Mouse (Mus musculus): ENCODE measurements around the gene Gm11549.

Gene Gm11549

DNA sequence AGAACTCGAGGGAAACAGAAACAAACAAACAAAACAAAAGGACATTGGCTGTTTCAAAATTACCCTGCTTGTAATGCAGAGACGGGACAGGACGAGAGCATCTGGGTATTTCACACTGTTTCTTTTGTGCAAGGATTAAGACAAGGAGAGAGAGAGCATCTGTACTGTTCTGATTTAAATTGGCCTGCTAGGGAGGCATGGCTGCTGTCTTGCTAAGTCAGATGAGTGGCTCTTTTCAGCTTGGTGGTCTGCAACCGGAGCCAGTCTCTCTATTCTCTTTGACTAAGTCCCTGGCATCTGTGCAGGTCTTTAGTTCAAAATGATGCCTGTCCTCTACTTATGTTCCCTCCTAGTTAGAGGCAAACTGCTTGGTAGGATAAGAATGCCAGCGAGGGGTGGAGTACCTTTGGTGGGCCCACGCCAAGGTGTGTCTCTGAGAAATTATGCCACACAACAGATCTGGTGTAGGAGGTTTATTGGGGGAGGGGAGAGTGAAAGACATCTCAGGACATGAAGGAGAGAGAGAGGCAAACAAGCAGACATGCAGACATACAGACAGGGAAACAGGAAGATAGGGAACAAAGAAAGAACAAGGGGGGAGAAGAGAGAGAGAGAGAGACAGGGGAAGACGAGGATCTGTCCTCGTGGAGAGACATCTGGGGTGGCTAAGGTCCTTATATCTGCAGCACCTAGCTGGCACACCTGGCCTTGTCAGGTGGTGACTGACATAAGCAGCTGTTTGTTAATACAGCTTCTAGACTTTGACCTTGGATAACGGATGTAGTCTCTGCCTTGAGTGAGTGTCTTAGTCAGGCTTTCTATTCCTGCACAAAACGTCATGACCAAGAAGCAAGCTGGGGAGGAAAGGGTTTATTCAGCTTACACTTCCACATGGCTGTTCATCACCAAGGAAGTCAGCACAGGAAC, 15.5 kb downstream of the Gm11549 start:
- DNase-seq: no peak

DNA sequence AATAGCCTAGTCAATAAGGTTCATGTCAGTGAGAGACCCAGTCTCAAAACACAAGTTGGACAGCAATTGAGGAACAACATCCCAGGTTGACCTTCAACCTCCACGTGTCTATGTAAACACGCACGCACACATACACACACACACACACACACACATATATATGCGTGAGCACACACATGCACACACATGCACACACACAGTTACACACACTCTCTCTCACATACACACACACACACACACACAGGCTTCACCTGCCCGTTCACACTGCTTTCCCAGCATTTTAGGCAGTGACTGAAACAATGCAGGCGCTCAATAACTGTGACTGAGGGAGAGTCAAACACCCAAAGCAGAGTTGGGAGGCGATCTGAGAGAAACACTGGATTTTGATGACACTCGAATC, 16.3 kb downstream of the Gm11549 start:
- no peak for DNase-seq

DNA sequence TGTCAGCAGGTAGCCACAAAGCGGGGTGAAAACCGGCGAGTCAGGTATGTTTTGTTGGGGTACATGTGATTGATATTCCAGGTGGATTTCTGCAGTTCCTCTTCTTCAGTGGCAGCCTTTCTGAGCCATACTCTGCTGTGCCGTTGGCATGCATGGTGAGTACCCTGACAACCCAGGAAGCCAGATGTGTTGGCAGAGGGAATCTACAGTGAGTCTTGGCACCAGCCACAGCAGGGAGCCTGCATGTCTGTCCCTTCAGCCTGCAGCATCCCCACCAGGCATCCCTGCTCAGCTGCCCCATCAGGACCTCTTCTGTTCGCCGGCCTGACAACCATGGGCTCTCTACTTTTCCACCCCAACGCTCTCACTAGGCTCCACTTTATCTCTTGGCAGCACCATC, 20.1 kb downstream of the Gm11549 start:
- no peak for DNase-seq

DNA sequence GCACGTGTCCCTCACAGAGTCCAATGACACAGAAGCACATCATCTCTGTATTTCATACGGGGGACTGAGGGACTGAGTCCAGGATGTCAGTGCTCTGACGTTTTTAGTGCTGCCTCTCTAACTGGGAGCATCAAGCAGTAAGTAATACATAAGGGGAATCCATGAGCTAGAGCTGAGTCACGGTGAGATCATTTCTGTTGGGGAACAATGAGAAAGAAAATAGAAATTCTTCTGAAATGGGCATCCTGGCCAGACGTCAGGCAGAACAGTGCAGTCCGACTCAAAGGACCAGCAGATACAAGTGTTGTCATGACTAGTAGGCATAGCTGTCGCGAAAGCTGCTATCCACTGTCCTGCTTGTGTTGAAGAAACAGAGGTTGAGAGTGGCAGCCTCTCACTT, 20.6 kb downstream of the Gm11549 start:
- DNase-seq: no peak

DNA sequence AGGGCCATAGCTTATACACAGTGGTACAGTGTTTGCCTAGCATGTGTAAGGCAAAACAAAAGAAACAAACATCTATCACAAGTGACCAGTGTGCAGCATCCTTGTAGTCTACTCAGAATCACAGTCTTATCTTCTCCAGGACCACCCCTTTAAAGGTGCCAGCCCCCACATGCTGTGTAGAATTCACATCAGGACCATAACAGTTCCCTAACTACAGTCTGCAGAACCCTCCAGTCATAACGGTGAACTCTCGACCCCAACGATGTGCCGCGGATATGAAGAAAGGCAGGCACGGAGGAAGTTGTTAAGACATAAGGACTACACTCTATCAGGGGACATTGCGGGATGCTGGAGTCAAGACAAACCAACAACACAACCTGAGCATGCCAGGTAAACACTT, 22.2 kb downstream of the Gm11549 start:
- no peak for DNase-seq

DNA sequence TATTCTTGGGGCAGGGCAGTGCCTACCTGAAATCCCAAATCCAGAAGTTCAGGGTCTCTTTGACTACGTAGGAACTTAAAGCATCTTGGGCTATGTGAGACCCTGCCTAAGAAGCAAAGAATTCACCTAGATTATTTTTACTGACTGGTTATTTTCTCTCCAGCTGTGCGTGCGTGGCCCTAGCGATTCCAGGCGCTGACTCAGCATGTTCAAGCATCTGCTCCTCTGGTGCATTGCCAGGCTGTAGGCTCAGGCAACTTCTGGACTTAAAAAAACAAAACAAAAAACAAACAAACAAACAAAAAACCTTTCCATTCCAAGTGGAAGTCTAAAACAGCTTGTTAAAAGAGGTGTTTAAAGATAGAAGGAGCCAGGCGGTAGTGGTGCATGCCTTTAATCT, 23.4 kb downstream of the Gm11549 start:
- no peak for DNase-seq

DNA sequence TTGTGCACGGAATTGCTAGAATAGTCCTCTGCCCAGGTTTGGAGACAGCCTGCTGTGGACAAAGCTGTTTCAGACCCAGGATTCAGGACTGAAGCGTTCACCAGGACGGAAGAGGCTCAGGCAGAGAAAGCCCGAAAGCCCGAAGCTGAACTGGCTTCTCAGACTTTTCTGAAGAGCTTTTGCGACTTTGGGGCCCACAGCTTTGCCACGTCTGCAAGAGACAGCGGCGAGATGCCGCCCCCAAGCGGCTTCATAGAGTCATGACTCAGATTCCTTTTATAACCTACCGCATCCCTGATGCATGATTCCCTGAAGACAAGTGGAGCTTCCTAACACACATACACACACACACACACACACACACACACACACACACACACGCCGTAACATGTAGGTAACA, 24.9 kb downstream of the Gm11549 start:
- peak; percentile 77 for DNase-seq

DNA sequence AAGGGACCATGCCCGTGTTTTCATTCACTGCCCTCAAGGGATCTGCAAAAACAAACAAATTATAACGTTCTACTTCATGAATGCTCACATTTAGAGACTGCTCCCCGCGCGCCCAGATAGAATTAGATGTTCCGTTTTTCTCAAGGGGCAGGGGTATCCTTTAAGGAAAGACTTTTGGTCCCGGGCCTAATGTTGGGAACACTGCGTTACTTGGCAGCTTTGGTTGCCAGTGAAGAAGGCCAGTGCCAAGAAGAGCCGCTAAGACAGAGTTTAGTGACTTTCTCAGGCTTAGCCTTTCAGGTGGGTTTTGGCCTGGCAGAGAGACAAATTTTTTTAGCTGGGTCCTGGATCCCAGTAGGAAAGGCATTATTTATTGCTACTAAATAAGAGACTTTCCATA, 25.3 kb downstream of the Gm11549 start:
- no peak for DNase-seq

DNA sequence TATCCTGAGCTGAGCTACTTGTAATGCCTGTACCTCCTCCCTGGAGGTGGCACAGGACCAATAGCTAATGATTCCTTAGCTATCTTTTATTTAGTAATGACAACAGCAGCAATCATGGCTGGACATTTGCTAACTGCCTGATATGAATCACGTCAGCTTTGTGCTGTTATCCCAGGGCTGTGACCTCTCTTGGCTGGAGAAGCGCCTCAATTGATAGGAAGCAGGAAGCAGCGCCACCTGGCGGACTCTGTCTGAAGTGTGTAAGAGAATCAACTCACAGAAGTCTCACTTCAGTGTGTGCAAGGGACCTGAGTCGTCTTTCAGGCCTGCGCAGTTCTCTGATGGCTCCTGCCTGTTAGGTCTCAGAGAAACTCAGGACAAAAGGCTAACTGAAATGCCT, 26.2 kb downstream of the Gm11549 start:
- peak; percentile 96 for DNase-seq

DNA sequence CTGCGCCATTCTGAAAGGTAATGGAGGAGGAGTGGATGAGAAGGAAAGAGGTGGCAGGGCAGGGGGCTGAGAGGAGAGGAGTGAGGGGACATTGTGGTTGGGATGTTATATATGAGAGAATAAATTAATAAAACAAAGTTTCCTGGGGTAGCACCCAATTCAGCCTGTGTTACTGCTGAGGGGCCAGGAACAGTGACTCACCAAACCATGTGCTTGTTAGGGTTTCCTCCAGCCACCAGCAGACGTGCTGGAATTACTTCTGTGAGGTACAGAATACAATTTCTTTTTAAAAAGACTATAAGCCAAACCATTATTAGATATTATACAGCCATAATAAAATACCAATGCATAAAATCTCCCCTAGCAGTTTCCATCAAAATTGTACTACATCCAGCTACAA, 27.0 kb downstream of the Gm11549 start:
- DNase-seq: no peak

DNA sequence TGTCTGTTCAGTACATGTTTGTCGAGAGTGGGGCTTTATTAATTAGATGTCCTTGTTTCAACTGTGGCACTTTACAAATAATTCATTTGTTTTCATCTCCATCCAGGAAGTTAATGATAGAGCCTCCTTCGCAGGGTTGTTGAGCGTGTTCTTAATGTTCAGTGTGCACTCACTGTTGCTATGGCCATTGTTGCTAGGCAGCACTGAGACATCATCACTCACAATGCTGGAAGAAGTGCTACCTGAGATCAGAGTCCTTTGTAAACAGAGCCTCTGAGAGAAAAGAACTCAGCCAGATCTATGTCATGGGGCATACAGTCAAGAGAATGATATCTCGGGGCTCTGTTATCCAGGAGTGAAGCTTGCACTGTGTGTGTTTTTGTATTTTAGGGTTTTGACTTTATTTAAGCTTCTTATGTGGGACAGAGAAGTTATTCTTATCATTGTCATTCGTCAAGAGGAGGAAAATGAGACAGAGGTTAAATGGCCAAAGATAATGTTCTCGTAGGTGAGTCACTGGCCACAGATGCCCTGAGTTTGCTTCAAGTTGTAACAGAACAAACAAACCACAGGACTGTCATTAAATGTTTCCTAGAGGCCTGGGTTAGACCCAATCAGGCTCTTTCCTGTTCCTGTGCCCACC, 27.9 kb downstream of the Gm11549 start:
- DNase-seq: peak; percentile 54

DNA sequence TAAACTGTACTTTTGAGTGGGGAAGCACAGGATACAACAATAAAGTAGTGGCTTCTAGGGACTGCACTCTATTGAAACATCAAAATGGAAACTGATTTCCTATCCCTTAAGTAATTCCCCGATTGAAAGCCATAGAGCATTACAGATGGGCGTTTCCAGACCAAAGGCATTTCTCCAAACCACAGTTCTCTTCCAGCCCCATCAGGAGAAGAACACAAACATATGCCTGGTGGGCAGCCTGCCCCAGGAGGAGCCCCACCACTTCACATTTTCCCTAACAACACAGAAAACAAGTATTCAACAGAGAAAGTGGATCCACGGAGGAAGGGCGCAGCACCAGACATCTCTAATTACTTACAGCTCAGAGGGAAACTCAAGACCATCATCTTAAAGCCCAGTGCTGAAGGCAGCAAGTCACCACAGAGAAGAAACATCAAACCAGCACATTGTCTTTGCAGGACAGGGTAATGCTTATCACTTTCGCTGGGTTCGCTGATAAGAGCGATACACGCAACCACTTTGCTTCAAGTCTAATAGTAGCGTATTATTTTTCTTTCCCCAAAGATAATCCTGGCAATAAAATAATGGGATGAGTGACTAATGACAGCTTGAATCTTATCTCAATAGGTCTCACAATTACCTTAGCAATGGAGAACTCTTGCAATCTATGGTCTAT, 28.8 kb downstream of the Gm11549 start:
- no peak for DNase-seq

DNA sequence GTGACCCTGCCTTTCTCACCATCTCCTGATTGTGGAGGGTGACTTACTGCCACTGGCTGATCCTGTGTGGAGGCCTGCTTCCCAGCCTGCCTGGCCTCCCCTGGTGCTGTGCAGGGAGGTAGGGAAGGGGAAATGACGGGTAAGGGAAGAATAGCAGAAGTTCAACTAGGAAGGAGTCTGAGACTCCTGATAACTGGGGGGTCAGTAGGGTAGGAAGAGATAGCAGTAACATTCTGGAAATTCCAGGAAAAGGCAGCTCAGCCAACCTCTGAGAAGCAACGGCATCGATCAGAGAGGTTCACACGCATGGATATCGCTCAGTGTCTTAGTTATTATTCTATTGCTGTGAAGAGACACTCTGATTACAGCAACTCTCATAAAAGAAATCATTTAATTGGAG, 30.1 kb downstream of the Gm11549 start:
- no peak for DNase-seq

DNA sequence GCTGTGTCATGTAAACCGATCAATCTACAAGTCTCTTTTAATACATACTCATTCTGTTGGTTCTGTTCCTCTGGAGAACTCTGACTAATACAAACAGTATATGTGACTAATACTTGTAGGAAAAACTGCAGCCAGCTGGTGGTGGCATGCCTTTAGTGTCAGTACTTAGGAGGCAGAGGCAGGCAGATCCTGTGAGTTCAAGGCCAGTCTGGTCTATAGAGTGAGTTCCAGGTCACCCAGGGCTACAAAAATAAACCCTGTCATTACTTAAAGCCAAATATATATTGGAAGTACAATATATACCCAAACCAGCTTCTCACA, 32.1 kb downstream of the Gm11549 start:
- no peak for DNase-seq

DNA sequence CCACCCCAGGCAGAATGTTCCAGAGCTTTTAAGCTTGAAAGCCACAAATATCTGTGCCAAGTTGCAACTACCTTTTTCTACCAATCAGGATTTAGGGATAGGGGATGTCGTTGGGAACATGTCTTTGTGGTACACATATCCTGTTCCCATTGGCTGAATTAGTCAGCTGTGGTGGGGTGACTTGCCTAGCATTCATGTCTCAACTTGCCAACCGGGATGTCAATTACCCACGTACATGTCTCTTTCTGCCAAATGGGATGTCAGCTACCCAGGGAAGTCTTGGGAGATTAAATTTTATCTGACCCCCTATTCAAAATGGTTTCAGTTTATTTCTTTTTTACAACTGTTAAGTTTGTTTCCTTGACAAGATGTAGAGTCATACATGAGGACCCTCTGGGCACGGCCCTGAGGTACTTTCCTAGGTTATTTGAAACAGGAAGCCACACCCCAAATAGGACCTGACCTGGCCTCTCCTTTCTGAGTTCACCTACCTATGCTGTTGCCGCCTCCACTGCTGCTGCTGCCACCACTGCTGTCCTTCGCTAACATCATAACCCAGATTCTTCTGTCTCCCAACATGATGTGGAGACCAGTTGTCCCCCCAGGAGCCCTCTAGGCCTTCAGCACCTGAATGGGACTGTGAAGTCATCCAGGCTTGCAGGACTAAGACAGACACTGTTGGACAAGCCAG, 32.6 kb downstream of the Gm11549 start:
- DNase-seq: no peak

DNA sequence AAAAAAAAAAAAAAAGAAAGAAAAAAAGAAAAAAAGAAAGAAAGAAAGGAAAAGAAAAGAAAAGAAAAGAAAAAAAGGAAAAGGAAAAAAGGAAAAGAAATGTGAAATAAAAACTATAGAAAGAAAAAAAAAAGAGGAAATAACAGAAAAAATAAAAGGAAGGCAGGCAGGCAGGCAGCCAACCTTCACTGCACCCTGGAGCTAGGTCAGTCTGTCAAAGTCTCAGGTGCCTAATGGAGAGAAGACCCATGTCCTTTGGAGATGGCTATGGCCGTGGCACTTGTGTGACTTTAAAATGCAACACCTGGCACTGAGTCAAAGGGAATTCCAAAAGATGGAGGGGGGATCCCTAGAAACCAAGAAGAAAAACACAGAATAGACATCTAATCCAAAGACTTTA, 33.2 kb downstream of the Gm11549 start:
- DNase-seq: no peak

DNA sequence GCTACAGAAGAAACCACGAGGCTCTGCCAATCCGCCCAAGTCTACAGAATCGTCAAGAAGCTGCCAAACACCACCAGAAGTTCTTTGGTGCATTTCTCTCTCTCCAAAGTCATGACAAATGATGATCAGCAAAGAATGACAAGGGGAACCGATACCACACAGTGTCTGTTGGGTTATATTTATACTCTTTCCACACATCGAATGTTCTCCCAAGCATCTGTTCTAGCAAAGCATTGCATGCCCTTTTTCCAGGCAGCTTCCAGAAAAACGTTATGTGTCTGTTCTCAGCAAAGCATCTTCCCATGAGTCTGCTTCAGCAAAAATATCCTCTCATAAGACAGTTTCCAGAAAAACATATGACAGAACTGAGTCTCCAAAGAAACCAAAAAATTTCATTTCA, 34.7 kb downstream of the Gm11549 start:
- DNase-seq: no peak

DNA sequence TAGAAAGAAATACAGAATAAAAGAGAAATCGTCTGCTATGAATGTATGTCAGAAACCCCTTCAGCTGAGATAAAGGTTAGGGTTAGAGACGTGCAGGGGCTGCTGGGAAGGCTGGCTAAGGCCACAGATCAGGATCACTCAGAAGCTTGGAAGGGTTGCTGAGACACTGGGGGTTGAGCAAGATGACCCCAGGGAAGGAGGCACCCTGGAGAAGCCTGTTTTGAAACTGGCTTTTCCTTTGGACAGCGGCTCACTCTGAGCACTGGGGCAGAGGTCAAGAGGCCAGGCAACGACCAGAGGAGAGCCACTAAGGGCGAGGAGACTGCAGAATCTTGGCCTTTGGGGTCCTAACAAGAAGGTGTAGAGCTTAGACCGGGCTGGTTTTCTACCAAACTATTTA, 35.4 kb downstream of the Gm11549 start:
- DNase-seq: peak; percentile 34

DNA sequence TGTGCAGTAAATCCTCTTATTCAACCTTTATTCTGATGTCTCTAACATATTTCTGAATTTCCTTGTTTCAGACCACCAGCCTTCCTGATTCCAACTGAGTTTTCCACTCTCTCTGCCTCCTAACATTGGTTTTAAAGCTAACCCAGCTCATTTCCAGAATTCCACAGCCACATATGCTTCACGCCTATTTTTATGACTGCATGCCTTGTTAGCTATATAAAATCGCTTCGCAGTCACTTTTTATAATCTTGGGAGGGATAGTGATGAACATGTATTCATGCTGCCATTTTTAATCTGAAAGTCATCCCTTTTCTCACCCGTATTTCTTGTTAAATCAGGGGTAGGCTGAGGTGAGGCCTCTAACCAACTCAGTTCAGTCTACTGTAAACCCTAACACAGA, 37.3 kb downstream of the Gm11549 start:
- DNase-seq: no peak

DNA sequence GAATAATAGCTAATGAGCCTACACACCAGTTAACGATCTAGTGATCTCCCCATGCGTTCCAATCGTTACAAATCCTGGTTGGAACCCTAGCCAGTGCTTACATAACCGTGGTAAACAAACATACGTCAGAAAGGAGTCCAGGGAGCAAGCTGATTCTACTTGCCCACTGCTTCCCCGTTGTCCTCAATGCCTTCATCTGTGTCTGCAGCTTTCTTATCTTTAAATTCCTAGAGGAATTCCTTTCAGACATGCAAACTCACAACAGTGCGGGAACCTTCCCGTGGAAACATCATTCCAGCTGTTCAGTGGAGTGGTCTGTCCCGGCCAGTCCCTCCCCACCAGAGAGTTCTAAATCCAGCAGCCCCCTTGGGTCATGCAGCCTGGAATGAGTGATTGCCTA, 38.7 kb downstream of the Gm11549 start:
- DNase-seq: peak; percentile 48

DNA sequence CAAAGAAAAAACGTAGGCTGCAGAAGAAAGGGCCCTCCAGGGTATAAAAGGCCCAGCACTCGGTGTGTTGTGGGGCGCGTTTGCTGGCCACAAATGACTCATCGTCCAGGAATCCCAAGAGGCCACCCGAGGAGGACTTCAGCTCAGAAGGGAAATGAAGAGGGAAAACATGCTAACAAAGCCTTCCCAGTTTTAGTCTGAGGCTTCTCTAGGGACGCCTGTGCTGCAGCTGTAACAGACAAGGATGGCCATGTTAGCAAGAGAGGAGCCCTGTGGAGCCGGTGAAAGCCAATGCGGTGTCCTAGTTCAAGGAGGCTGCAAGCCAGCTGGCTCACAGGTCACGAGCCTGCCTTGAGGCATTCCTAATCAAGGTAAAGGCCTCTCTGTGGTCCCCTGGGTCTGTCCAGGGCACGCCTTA, 39.8 kb downstream of the Gm11549 start:
- peak; percentile 82 for DNase-seq

DNA sequence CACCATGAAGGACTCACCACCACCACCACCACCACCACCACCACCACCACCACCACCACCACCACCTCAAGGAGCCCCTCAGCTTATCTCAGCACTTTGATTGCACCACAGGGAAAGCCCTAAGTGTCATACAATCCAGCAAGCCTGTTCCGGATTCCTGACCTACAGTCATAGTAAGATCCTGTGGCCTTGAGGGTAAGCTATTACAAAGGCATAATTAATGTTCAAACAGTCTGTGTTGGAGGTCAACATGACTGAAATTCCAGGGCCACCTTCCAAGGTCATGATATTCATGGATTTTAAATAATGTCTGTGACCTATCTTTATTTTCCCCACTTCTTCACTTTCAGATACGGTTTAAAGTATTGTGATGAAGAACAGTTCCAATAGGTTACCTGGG, 41.1 kb downstream of the Gm11549 start:
- peak; percentile 38 for DNase-seq

DNA sequence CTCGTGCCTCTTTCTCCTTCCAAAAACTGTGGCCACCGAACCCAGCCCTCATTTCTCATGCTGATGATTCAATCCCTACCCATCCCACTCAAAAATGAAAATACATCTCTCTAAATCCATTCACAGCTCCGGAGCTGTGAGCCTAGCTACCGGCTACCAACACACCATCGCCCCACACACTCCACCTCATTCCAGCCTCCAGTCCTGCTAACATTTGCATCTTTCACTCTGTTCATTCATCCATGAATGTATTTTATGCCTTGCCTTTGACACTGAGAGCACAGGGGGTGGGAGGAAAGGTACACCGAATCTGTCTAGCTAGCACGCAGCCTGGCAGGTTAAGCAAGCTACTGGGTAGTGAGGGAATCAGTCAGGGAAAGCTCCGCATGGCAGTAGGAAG, 42.8 kb downstream of the Gm11549 start:
- no peak for DNase-seq

All from lung, postnatal 36 days (tissue).